Mouse (Mus musculus) heart, embryonic 14.5 days (tissue): Measurements from ENCODE around the gene Tmem132b. TPM values are rescaled to one million over a fixed set of nuclear protein-coding genes. Genes with fewer than 3 reads are reported as not detected.

Source experiments
- ATAC-seq: fragments of 200-750 bp; cut with Nextera tagmentation; 2 replicates; pipeline ENCODE4 v1.8.0; 2017; ENCODE audit warnings: low read depth, moderate TSS enrichment; ENCODE audit not compliant: insufficient number of reproducible peaks, insufficient read depth, low FRiP score
- H3K27ac ChIP-seq, 2 experiments: fragments of 200-500 bp in 1 of 2; fragments of 300-500 bp in 1 of 2; sonication (generic) in 1 of 2; replicated peaks in 1 of 2; 2 replicates each; pipeline ENCODE4 v1.5.1; 2012 to 2014; ENCODE audit warnings: low read depth in 2 of 2, low read length in 2 of 2, control low read depth in 1 of 2, mild to moderate bottlenecking in 1 of 2, mixed read lengths in 1 of 2; ENCODE audit not compliant: control insufficient read depth in 1 of 2, insufficient read depth in 1 of 2
- H3K27me3 ChIP-seq: fragments of 300-500 bp; sonication (generic); 2 replicates; pipeline ENCODE4 v1.6.1; 2014; ENCODE audit warnings: mild to moderate bottlenecking, low read length, control low read depth; ENCODE audit not compliant: control insufficient read depth, insufficient read depth
- H3K36me3 ChIP-seq: fragments of 300-500 bp; sonication (generic); 2 replicates; pipeline ENCODE4 v1.6.1; 2014; ENCODE audit warnings: mild to moderate bottlenecking, control low read depth, low read length, mixed read lengths; ENCODE audit not compliant: control insufficient read depth, insufficient read depth
- H3K4me1 ChIP-seq, 2 experiments: fragments of 200-500 bp in 1 of 2; fragments of 300-500 bp in 1 of 2; sonication (generic) in 1 of 2; 2 replicates each; pipeline ENCODE4 v1.6.1; 2012 to 2014; ENCODE audit warnings: low read length in 2 of 2, control low read depth in 1 of 2, mixed read lengths in 1 of 2; ENCODE audit not compliant: control insufficient read depth in 2 of 2, insufficient read depth in 2 of 2
- H3K4me2 ChIP-seq: fragments of 300-500 bp; sonication (generic); 2 replicates; pipeline ENCODE4 v1.6.1; 2014; ENCODE audit warnings: mild to moderate bottlenecking, low read length
- H3K4me3 ChIP-seq, 2 experiments: fragments of 200-500 bp in 1 of 2; fragments of 300-500 bp in 1 of 2; sonication (generic) in 1 of 2; 2 replicates each; pipeline ENCODE4 v1.5.1; 2012 to 2014; ENCODE audit warnings: low read length in 2 of 2, mild to moderate bottlenecking in 2 of 2, control low read depth in 1 of 2, low read depth in 1 of 2, moderate library complexity in 1 of 2; ENCODE audit not compliant: control insufficient read depth in 1 of 2, insufficient read depth in 1 of 2
- H3K9ac ChIP-seq: fragments of 300-500 bp; sonication (generic); 2 replicates; pipeline ENCODE4 v1.6.1; 2014; ENCODE audit warnings: mild to moderate bottlenecking, low read length
- H3K9me3 ChIP-seq: fragments of 300-500 bp; sonication (generic); 2 replicates; pipeline ENCODE4 v1.6.1; 2016; ENCODE audit warnings: low read length, control low read depth; ENCODE audit not compliant: control insufficient read depth
- WGBS: fragments of 180-500 bp; shearing (Covaris S2); extraction: QIAGEN DNeasy Blood & Tissue Kit; methylation state at CpG from one replicate; pipeline ENCODE4 v1.1.7; 2014; 5-methylcytosine and 5-hydroxymethylcytosine counted together
- polyA plus RNA-seq: library from polyadenylated mRNA; unstranded; fragments of >200 nt; fragmentation: Nextera tagmentation; extraction: Ambion mirVana; gene quantifications from 2 replicates; pipeline ENCODE4 v1.2.1, GENCODE M21; 2014

Gene Tmem132b
- polyA plus RNA-seq, 1 experiment from 2014 or later: not detected

DNA sequence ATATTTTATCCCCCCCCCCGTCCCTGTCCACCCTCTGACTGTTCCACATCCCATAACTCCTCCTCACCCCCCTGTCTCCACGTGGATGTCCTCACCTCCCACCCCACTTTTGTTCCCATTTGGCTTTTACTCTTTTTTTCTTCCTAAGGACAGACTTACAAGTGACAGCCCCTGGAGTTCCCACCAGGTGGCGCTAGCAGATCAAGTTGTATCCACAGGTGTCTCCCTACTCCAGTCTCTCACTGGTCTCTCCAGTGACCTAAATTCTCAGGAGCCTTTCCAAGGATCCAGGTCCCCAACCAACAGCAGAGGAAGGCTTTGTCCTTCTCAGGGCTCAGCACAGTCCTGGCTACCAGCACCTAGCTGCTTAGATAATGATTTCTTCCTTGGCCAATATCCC is 177.6 kb downstream of the Tmem132b start:
- ATAC-seq: 0 out of 2 replicates have a peak, but pooled peaks have one; percentile 20
- Histone ChIP-seq H3K36me3 (no peaks in the 10 kb centered on the region), H3K9me3 (peaks cover 5% of the 10 kb centered on the region), H3K4me1 (no peaks in the 10 kb centered on the region), H3K27ac (no peak overlapping the region), H3K27me3 (no peaks in the 10 kb centered on the region), H3K4me2 (no peak overlapping the region), H3K9ac (no peak overlapping the region), H3K4me3 (no peak overlapping the region)
- WGBS: 7% methylated on average over 3 of the region's 3 CpGs

DNA sequence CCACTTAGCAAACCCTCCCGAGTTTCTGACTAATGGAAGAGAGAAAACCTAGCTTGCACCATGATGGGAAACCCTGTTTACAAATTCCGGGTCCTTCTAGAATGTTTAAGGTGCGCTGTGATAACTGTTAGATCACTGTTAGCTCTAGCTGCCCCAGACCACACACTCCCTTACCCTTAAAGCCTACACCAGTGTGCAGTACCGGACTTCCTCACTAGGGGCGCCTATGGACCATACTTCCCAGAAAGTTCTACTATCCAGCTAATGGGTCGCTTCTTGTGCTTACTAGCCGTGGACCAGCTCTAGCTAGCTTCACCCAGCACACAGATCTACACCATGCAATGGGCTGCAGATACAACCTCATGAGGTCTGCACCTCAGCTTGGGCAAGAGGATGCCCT is 195.2 kb downstream of the Tmem132b start:
- no peaks in the 10 kb centered on the region for H3K4me1 ChIP-seq
- 82% methylated on average over 7 of the region's 7 CpGs for WGBS
- no peak overlapping the region for H3K9ac ChIP-seq
- no peaks in the 10 kb centered on the region for H3K27me3 ChIP-seq
- no peaks in the 10 kb centered on the region for H3K36me3 ChIP-seq
- H3K9me3 ChIP-seq: peaks cover 25% of the 10 kb centered on the region
- no peak overlapping the region for H3K4me2 ChIP-seq
- H3K4me3 ChIP-seq: no peak overlapping the region
- no peak for ATAC-seq
- H3K27ac ChIP-seq: no peak overlapping the region

DNA sequence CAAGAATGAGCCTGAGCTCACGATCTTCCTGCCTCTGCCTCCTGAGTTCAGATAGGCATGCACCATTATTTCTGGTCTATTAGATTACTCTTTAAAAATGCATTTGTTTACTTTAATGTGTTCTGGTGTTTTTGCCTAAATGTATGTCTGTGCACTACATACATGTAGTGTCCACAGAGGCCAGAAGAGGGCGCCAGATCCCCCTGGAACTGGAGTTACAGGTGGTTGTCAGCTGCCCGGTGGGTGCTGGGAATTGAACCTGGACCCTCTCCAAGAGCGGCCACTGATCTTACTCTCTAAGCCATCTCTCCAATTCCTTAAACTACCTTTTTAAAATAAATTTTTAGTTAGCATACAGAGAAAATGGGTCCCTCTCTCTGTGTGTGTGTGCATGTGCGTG is 195.9 kb downstream of the Tmem132b start:
- H3K9ac ChIP-seq: no peak overlapping the region
- H3K4me3 ChIP-seq: no peak overlapping the region
- H3K4me2 ChIP-seq: no peak overlapping the region
- H3K27me3 ChIP-seq: no peaks in the 10 kb centered on the region
- no peaks in the 10 kb centered on the region for H3K4me1 ChIP-seq
- no peak overlapping the region for H3K27ac ChIP-seq
- no peaks in the 10 kb centered on the region for H3K36me3 ChIP-seq
- no peak for ATAC-seq
- 70% methylated on average over 5 of the region's 5 CpGs for WGBS
- H3K9me3 ChIP-seq: peaks cover 25% of the 10 kb centered on the region

GRCm38 (mm10) chr5:125727936-125728335 is 196.4 kb downstream of the Tmem132b start:
- 80% methylated on average over 9 of the region's 9 CpGs for WGBS
- Histone ChIP-seq H3K9ac (no peak overlapping the region), H3K36me3 (no peaks in the 10 kb centered on the region), H3K9me3 (peaks cover 28% of the 10 kb centered on the region), H3K4me1 (no peaks in the 10 kb centered on the region), H3K27me3 (no peaks in the 10 kb centered on the region), H3K27ac (no peak overlapping the region), H3K4me2 (no peak overlapping the region), H3K4me3 (no peak overlapping the region)
- ATAC-seq: no peak

- no peak overlapping the region for H3K27ac ChIP-seq
- H3K4me1 ChIP-seq: no peaks in the 10 kb centered on the region
- H3K27me3 ChIP-seq: no peaks in the 10 kb centered on the region
- 79% methylated on average over 3 of the region's 3 CpGs for WGBS
- no peak overlapping the region for H3K9ac ChIP-seq
- no peak for ATAC-seq
- no peak overlapping the region for H3K4me3 ChIP-seq
- H3K9me3 ChIP-seq: peaks cover 34% of the 10 kb centered on the region
- no peak overlapping the region for H3K4me2 ChIP-seq
- H3K36me3 ChIP-seq: no peaks in the 10 kb centered on the region
Observed at GRCm38 (mm10) chr5:125728521-125728920, 196.9 kb downstream of the Tmem132b start.

DNA sequence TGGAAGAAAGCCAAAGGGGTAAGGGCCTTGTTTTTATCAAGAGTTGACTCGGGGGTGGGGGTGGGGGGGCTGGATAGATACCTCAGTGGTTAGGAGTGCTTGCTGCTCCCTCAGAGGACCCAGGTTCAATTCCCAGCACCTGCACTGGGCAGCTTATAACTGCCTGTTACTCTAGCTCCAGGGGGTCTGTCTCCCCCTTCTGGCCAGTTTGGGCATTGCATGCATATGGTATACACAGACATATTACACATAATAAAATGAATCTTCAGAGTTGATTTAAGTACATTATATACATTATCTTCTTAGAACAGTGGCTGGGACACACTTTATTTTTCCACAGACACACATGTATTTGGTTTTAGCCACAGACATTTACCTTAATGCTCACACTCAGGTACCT is 202.2 kb downstream of the Tmem132b start:
- Histone ChIP-seq H3K4me1 (no peaks in the 10 kb centered on the region), H3K9me3 (peaks cover 23% of the 10 kb centered on the region; the same call in 1 of the 2 replicates), H3K4me2 (no peak overlapping the region), H3K27ac (no peak overlapping the region), H3K27me3 (no peaks in the 10 kb centered on the region), H3K9ac (no peak overlapping the region), H3K36me3 (no peaks in the 10 kb centered on the region), H3K4me3 (no peak overlapping the region)
- ATAC-seq: no peak
- 61% methylated on average over 1 of the region's 1 CpGs for WGBS

DNA sequence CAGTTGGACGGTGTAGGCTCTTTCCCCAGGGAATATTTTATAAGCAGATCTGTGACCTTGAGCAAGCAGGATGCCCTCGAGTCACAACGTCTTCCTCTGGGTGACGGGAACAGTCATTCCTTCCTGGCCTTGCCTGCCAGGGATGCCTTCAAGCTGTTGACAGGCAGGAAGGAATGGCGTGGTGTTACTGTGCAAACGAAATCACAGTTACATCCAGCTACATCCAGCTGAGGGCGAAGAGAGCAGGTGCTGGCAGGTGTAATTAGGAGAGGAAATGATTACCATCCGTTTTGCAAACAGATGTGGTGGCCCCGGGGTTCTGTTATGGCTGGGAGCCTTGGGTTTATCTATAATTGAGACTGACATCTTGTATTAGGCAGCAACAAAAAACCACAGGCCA is 205.5 kb downstream of the Tmem132b start:
- 36% methylated on average over 9 of the region's 9 CpGs for WGBS

GRCm38 (mm10) chr5:125743503-125743902 is 211.9 kb downstream of the Tmem132b start:
- Histone ChIP-seq H3K9me3 (no peaks in the 10 kb centered on the region; the same call in 1 of the 2 replicates), H3K4me2 (no peak overlapping the region), H3K27me3 (no peaks in the 10 kb centered on the region), H3K9ac (no peak overlapping the region), H3K4me3 (no peak overlapping the region), H3K4me1 (no peaks in the 10 kb centered on the region), H3K27ac (no peak overlapping the region), H3K36me3 (no peaks in the 10 kb centered on the region)
- ATAC-seq: no peak
- 73% methylated on average over 6 of the region's 6 CpGs for WGBS

More for the DNA sequence above, 205.5 kb downstream of the Tmem132b start:
- no peak overlapping the region for H3K4me3 ChIP-seq
- H3K4me2 ChIP-seq: no peak overlapping the region
- no peaks in the 10 kb centered on the region for H3K36me3 ChIP-seq
- H3K9me3 ChIP-seq: peaks cover 13% of the 10 kb centered on the region; the same call in 1 of the 2 replicates
- ATAC-seq: no peak
- H3K27me3 ChIP-seq: no peaks in the 10 kb centered on the region
- H3K9ac ChIP-seq: no peak overlapping the region
- no peak overlapping the region for H3K27ac ChIP-seq
- no peaks in the 10 kb centered on the region for H3K4me1 ChIP-seq
